Mouse (Mus musculus) brain, embryonic 14.5 days (tissue): ENCODE measurements around the gene Pfkl. TPM values are rescaled to one million over a fixed set of nuclear protein-coding genes. Genes with fewer than 3 reads are reported as not detected.
"Not testable (repeated sequence)": the region's sequence is repeated elsewhere in the genome, so short reads cannot be mapped to it uniquely, and the experiment has no call there.

ENCODE experiments used
- DNase-seq: peaks from one replicate; pipeline ENCODE4 v3.0.0-alpha.2; 2011; ENCODE audit warnings: low read depth
- CTCF ChIP-seq: fragments of 200-500 bp; IDR thresholded peaks from 2 replicates; pipeline ENCODE4 v1.5.1; 2012; ENCODE audit warnings: inconsistent platforms, mild to moderate bottlenecking, moderate library complexity, borderline replicate concordance; ENCODE audit not compliant: insufficient read depth, insufficient read length; ENCODE audit errors: extremely low read depth
- POLR2A ChIP-seq: fragments of 200-500 bp; IDR thresholded peaks from 2 replicates; pipeline ENCODE4 v1.6.1; 2012; ENCODE audit warnings: mild to moderate bottlenecking, inconsistent platforms, borderline replicate concordance; ENCODE audit not compliant: poor library complexity, insufficient read depth, insufficient read length, severe bottlenecking; ENCODE audit errors: extremely low read depth
- polyA plus RNA-seq: library from polyadenylated mRNA; depleted of rRNA; stranded (reverse); fragments of >200 nt; gene quantifications from 2 replicates; pipeline ENCODE4 v1.2.3, GENCODE M21; 2012

The Pfkl gene
- polyA plus RNA-seq, 1 experiment, result 146 TPM

DNA sequence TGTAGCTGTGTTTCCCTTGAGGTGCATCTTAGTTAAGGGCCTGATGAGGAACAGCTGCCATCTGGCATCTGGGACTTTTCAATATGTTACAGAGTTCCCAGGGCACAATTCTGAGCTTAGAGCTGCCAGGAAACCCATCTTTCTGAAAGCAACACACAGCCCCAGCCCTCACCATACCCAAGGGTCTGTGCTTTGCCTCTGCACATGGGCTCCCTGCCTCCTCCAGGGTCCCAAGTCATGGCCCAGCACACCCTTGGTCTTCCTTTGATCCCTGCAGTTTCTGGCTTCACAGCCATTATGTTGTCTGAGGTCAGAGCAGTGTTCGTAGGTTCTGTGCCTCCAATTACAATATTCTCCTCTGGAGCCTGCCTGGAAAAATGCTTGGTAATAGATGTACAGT, 19.2 kb upstream of the Pfkl start:
- DNase-seq, result no peak
- TF ChIP-seq POLR2A (no peak), CTCF (no peak)

DNA sequence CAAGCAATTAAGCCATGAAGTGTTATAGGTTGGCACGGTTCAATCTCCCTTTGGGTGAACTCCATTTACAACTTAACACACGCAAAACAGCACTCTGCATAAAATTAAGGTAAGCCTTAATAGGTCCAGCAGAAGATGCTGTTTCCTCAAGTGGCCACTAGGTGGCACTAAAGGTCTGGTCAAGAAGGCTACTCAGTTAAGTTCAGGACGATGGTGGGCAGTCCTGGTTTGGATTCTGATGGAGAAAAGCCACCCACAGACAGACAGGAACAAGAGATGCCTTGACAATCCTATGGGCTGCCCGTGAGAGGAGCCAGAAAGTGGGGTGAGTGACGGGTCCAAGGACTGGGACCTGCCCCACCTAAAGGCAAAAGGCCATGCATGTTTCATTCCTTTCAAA, 18.2 kb upstream of the Pfkl start:
- TF ChIP-seq CTCF (peak; percentile 90), POLR2A (no peak)

DNA sequence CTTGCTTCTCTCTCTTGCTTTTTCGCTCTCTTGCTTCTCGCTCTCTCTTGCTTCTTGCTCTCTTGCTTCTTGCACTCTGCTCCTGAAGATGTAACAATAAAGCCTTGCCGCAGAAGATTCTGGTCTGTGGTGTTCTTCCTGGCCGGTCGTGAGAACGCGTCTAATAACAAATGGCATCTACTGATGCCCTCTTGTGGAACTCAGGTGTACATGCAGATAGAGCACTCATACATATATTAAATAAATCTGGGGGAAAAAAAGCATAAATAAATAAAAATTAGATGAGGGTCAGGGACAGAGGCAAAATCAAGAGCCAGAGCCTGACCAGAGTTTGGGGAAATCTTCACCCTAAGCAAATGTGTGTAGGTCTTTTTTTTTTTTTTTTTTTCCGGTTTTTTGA, 15.6 kb upstream of the Pfkl start:
- DNase-seq, result peak; percentile 9

More for the DNA sequence above, 18.2 kb upstream of the Pfkl start:
- peak; percentile 93 for DNase-seq

DNA sequence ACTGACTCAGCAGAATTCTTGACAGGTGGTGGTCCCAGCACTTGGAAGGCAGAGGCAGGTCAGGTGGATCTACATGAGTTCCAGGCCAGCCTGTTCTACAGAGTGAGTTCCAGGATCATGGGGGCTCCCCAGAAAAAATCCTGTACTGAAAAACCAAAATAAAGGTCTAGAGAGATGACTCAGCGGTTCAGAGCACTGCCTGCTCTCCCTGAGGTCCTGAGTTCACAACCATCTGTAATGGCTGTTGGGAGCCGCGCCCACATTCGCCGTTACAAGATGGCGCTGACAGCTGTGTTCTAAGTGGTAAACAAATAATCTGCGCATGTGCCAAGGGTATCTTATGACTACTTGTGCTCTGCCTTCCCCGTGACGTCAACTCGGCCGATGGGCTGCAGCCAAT, 10.1 kb upstream of the Pfkl start:
- not testable (repeated sequence) for DNase-seq

DNA sequence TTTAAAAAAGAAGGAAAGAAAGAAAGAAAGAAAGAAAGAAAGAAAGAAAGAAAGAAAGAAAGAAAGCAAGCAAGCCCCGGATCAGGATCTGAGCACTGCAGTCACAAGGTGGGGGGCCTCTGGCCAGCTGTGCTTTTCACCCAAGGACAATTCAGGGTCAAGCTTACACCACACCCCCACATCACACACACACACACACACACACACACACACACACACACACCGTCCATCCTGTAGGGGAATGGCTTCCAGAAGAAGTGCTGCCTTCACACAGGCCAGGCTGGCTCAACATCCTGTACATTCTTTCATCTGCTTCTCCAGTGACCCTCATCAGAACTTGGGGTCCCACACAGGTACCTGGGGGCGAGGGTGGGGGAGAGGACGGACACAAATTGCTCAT, 9.4 kb upstream of the Pfkl start:
- no peak for DNase-seq
- TF ChIP-seq POLR2A (no peak), CTCF (no peak)

DNA sequence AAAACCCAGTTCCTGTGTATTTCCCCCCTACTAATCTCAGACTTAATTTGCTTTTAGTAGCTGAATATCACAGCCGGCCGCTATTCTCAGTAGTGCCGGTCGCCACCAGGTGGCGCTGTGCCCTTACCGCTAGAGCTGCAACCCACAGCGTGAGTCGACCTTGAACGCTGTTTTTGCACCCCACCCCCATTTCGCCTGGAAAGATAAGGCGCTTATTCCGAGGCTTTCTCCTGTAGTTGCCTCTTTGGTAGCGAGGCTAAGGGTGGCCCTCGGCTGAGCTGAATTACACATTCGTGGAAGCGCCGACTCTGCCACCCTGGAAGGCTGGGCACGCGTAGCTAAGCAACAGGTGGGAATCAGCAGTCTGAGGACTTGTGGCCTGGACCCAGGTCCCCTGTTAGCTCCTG, 8.9 kb upstream of the Pfkl start:
- no peak for TF ChIP-seq POLR2A
- TF ChIP-seq CTCF, result peak; percentile 97
- peak; percentile 89 for DNase-seq

DNA sequence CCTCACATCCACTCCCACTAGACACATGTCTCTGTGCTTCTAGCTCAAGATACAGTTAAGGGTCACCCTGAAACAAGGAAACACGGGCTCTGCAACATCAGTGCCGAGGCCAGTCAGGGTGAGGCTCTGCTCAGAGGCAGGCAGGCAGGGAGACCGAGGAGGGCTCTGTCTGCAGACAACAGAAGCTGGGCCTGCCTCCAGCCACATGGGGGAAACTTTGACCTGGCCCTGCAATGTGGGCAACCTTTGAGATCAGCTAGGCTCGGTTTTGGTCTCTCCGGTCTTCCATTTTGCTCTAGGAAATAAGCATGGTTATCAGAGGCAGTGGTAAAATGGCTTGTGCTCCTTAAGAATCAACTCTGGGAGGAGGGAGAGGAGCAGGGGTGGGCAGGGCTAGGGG, 6.5 kb upstream of the Pfkl start:
- no peak for TF ChIP-seq CTCF
- no peak for TF ChIP-seq POLR2A

DNA sequence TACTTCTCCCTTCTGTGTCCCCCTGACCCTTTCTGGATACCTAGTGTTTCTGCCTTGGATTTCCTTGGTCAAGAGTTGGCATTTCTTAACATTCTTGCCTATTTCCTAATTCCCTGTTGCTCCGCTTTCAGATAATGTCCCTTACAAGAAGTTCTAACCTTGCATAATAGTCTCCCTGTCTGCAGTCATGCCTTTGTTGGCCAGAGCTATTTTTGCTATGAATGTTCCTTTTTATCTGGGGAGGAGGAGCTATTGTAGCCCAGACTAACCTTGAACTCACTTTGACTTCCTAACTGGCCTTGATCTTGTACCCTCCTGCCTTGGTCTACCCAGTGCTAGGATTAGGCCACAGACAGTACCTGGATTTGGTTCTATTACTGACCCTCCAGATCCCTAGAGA, 5.6 kb upstream of the Pfkl start:
- DNase-seq, result no peak
- TF ChIP-seq POLR2A (no peak), CTCF (no peak)

More for the DNA sequence above, 6.5 kb upstream of the Pfkl start:
- DNase-seq, result no peak

DNA sequence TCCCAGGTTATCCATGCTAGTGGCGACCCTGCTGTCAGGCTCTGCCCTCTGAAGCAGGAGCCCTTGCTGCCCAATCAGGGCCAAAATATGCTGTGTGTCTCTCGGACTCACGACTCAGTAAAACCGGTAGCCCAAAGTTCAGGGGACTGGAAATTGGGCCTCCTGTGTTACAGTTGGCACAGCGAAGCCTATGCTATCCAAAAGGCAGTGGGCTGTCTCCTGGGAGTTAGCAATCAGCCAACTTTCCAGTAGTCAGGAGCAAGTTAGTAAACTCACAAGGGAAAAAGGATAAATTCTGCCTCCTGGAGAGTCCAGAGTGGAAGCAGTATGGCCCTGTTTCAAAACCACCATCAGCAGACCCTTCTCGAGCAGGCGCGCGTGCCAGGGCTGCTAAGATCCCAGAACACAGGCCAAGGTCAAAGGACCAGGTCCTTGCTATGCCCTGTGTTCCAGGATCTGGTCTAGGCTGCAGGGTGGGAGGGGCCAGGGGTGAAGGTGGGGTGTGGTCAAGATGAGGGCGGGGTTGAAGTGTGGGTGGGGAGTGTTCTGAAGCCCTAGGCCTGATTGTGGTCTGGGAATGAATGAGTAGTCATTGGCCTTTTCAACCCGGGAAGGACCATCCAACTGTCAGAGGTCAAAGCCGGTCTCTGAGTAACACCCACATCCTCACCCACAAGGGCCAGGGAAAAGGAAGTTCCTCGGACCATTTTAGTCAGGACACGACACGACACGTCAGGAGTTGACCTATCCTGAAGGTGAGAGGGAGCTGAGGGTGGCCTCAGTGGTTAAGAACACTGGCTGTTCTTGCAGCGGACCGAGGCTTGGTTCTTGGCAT, 3.0 kb upstream of the Pfkl start:
- no peak for DNase-seq
- no peak for TF ChIP-seq CTCF

DNA sequence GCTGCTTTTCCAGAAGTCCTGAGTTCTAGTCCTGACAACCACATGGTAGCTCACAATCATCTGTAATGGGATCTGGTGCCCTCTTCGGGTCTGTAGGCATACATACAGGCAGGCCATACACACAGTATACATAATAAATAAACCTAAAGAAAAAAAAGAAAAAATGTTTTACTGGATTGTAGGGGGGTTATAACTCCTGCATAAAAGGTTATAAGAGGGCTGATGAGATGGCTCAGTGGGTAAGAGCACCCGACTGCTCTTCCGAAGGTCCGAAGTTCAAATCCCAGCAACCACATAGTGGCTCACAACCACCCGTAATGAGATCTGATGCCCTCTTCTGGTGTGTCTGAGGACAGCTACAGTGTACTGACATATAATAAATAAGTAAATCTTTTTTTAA, 1.2 kb upstream of the Pfkl start:
- not testable (repeated sequence) for DNase-seq

DNA sequence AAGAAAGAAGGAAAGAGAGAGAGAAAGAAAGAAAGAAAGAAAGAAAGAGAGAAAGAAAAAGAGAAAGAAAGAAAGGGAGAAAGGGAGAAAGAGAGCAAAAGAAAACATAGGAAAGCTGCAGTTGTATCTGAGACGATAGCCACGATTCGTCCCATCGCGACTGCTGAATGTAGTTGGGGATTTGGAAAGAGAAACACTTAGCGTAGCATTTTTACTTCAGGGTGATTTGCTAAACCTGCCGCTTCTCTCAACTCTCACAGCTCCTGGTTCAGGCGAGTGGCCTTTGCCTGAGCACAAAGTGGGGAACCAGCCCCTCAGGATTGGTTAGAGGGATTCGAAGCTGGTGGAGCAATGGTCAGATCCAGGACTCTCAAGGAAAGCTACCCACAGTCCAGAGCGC, 452 bp upstream of the Pfkl start:
- DNase-seq, result peak; percentile 8
- no peak for TF ChIP-seq POLR2A
- no peak for TF ChIP-seq CTCF

DNA sequence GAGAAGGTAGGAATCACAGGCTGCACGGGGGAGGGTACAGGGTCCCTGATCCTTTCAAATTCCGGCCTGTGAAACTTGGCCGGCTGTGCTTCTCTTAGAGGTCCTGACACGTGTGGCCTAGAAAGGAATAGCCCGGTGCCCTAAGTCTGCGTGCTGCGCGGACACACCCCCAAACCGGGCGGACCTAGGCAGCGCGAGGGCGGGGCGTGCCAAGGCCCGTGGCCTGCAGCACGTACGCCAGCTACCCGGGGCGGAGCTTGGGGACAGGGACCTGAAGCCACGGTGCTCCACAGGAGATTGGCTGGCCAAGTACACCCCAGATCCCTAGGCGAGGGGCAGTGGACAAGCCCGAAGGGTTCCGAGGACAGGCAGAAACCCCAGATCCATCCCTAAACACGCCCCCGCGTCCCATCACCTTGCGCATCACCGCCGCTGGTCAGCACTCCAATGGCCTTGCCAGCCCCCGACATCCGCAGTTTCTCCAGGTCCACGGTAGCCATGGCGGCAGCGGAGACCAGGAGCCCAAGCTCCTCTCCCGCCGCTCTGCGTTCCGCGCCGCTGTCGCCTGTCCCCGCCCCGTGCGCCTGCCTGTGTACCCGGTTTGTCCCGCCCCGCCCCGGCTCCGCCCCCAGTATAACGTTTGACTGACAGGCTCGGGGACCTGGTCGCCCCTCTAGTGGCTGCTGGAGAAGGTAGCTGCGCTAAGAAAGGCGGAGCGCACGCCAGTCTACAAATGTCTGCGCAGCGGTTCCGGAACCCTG, 519 bp downstream of the Pfkl start:
- DNase-seq, result peak; percentile 97
- TF ChIP-seq POLR2A, result peak; percentile 87
- TF ChIP-seq CTCF, result peak; percentile 69

DNA sequence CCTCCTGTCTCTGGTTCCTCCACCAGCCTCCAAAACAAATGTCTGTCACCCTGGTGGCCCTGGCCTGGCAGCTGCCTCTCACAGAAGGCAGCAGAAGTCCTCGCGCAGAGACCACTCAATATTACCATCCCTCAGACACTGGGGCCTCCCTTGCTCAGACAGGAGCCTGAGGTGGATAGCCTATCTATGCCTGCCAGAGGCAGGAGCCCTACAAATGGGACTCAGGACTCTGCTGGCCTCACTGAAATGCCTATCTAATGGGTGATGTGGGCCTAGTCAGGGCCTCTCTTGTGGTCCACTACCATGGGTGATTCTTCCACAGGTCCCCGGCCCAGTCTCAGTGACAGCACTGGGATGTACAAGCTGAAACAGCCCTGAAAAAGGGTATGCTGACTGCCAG, 1.7 kb downstream of the Pfkl start:
- no peak for TF ChIP-seq POLR2A
- TF ChIP-seq CTCF, result no peak
- DNase-seq, result no peak

DNA sequence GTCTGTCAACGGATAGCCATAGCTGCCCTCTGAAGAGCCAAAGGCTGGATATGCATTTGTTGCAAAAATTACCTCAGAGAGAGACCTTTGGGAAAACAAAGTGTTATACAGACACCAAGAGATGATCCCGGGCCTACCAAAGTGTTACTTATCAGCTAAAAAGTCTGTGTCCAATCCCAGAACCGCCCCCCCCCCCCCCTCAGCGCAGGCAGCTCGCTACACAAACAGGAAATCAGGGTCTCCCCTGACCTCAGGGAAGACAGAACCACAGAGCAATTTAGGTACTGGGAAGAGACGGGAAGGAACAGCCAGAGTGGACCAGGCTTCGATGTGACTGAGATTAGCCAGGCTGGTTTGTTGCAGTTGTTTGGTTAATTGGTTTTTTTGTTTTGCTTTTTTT, 2.7 kb downstream of the Pfkl start:
- DNase-seq, result no peak
- TF ChIP-seq POLR2A (no peak), CTCF (no peak)
